Mouse (Mus musculus): Measurements from ENCODE around the gene Sirt7. TPM values are rescaled to one million over a fixed set of nuclear protein-coding genes. Genes with fewer than 3 reads are reported as not detected.
A peak's percentile ranks its signal among the peaks of the same experiment; 100 is the strongest.

The Sirt7 gene
- total and polyA plus RNA-seq, 3 experiments: 7.0 to 23.7 (median 7.4) TPM

DNA sequence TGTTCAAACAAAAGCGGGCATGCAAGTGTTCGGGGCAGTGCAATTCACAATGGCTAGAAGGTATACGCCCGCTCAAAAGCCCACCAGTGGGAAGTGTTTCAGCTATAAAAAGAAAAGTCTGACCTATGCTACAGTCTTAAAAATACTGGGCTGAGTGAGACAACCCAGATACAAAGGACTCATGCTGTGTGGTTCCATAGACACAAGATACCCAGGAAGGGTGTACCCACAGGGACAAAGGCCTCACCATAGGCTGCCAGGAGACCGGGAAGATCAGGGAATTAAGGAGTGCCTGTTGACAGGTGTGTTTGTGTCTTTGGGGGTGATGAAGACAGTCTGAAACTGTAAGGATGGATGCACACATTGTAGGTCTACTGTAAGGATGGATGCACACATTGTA lies 38.7 kb upstream of the Sirt7 start:
- no peak for TF ChIP-seq POLR2A (IDR thresholded peaks at IDR 0.05; ENCODE audit: insufficient read depth, low read depth, low read length)
- intact Hi-C loops (cut with DNase I): no loop called here
- Histone ChIP-seq H3K27me3 (ENCODE audit: control insufficient read depth, insufficient read depth, low read length) (peaks cover 23% of the 10 kb centered on the region), H3K9ac (ENCODE audit: low read depth, low read length) (no peak overlapping the region), H3K36me3 (ENCODE audit: control insufficient read depth, insufficient read depth, low read length) (no peaks in the 10 kb centered on the region), H3K79me2 (replicated peaks; ENCODE audit: control insufficient read depth, insufficient read depth, low read length) (no peaks in the 10 kb centered on the region), H3K4me3 (no peak overlapping the region), H3K4me1 (ENCODE audit: control insufficient read depth, insufficient read depth, low read length) (peaks cover 3% of the 10 kb centered on the region; the same call in 1 of the 2 replicates), H3K27ac (no peak overlapping the region)
- 95% methylated on average over 5 of the region's 5 CpGs for WGBS
- no peak for DNase-seq

DNA sequence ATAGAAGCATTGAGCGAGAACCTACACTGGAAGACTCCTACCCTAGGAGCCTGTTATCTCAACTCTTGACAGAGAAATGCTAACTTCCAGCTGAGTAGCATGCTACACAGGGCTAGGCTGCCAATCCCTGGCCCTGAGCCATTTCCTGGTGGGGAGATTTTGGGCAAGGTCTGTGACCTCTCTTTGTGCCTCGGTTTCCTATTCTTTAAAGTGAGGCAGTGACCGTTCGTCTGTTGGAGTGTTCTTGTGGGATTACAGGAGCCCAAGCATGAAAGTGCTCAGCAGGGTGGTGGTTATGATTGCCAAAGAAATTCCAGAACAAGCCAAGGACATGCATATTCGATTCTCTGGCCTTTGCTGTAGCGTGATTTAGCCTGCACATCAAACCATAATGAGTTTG lies 37.7 kb upstream of the Sirt7 start:
- Histone ChIP-seq H3K27ac (no peak overlapping the region), H3K27me3 (ENCODE audit: control insufficient read depth, insufficient read depth, low read length) (peaks cover 23% of the 10 kb centered on the region)
- TF ChIP-seq CTCF (IDR thresholded peaks at IDR 0.05): no peak
- no peak for TF ChIP-seq POLR2A (IDR thresholded peaks at IDR 0.05; ENCODE audit: insufficient read depth, low read depth, low read length)
- no peak for TF ChIP-seq EP300 (IDR thresholded peaks at IDR 0.05; ENCODE audit: insufficient read depth, low read depth, low read length)

DNA sequence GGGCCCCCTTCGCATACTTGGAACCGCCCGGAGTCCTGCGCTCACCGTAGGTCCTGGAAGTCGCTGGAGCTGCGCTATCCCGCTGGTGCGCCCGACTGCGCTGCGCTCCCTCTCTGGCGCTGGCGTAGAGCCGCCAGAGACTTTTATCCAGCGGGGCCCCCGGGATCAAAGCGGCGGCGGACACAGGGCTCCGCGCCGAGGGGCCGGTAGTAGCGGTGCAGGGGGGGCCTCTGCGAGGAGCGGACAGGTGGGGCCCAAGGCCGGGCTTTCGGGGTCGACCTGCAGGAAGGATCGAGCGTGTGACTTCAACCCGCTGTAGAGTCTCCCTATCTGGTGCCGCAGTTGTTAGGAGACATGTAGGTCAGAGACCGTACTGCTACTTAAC lies 36.0 kb upstream of the Sirt7 start, which contains the start of gene Notum:
Gene Notum (minus strand): TSS at position 100 of the 385 bp plus-strand sequence.
- Histone ChIP-seq H3K9ac (ENCODE audit: low read depth, low read length) (peak within 1 kb of the TSS; percentile 33), H3K36me3 (ENCODE audit: control insufficient read depth, insufficient read depth, low read length) (no peaks in the 10 kb centered on the region), H3K4me3 (peak within 1 kb of the TSS; percentile 42), H3K27ac (no peak within 1 kb of the TSS), H3K4me1 (ENCODE audit: control insufficient read depth, insufficient read depth, low read length) (peaks cover 1% of the 10 kb centered on the region; the same call in 1 of the 2 replicates), H3K79me2 (replicated peaks; ENCODE audit: control insufficient read depth, insufficient read depth, low read length) (no peaks in the 10 kb centered on the region), H3K27me3 (ENCODE audit: control insufficient read depth, insufficient read depth, low read length) (peaks cover 23% of the 10 kb centered on the region)
- intact Hi-C loops (cut with DNase I): no loop called here
- 2% methylated on average over 35 of the region's 35 CpGs for WGBS
- TF ChIP-seq CTCF (IDR thresholded peaks at IDR 0.05) (no peak), POLR2A (IDR thresholded peaks at IDR 0.05; ENCODE audit: insufficient read depth, low read depth, low read length) (no peak), EP300 (IDR thresholded peaks at IDR 0.05; ENCODE audit: insufficient read depth, low read depth, low read length) (no peak)
- DNase-seq: no peak

More for the DNA sequence above, 37.7 kb upstream of the Sirt7 start:
- Histone ChIP-seq H3K4me3 (no peak overlapping the region), H3K79me2 (replicated peaks; ENCODE audit: control insufficient read depth, insufficient read depth, low read length) (no peaks in the 10 kb centered on the region), H3K36me3 (ENCODE audit: control insufficient read depth, insufficient read depth, low read length) (no peaks in the 10 kb centered on the region), H3K4me1 (ENCODE audit: control insufficient read depth, insufficient read depth, low read length) (peaks cover 3% of the 10 kb centered on the region; the same call in 1 of the 2 replicates), H3K9ac (ENCODE audit: low read depth, low read length) (no peak overlapping the region)
- no peak for DNase-seq
- intact Hi-C loops (cut with DNase I): no loop called here
- WGBS: 49% methylated on average over 6 of the region's 6 CpGs

DNA sequence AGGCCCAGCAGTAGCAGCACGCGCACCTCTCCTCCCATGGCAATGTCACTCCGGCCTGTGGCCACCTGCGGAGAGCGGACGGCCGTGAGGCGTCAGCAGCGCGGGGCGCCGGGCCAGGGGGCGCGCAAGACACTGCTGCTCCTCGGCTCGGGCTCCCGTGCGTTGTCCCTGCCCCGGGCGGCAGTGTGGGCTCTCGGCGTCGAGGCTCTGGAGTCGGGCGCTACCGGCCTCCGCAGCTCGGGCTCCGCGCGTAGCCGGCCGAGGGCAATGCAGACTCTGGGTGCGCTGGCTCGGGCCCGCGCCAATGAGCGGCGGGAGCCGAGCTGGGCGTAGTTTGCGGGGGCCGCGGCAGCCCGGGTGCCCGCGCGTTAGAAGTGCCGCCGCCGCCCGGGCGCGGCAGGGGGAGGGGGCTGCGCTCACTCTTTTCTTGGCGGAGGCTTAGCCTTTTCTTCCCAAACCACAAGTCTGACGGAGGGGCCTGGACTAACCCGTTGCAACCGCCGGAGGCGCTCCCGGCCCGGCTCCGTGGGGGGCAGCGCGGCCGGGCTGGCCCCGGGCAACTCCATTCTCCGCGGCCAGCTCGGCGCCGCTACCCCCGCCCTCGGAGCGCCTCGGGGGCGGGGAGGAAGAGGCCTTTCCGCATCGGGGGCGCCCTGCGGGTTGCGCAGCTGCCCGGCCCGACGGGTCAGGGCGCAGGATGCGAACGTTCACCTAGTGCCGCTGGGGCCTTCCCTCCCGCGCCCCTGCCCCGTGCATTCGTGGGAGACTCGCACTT lies 35.4 kb upstream of the Sirt7 start:
- Histone ChIP-seq H3K79me2 (replicated peaks; ENCODE audit: control insufficient read depth, insufficient read depth, low read length) (no peaks in the 10 kb centered on the region), H3K9ac (ENCODE audit: low read depth, low read length) (peak overlapping the region; percentile 33), H3K27ac (no peak overlapping the region), H3K4me3 (peak overlapping the region; percentile 42), H3K36me3 (ENCODE audit: control insufficient read depth, insufficient read depth, low read length) (no peaks in the 10 kb centered on the region), H3K4me1 (ENCODE audit: control insufficient read depth, insufficient read depth, low read length) (peaks cover 1% of the 10 kb centered on the region; the same call in 1 of the 2 replicates), H3K27me3 (ENCODE audit: control insufficient read depth, insufficient read depth, low read length) (peaks cover 23% of the 10 kb centered on the region)
- 2% methylated on average over 93 of the region's 95 CpGs for WGBS
- intact Hi-C loops (cut with DNase I): no loop called here
- DNase-seq: peak; percentile 35 to 48
- TF ChIP-seq EP300 (IDR thresholded peaks at IDR 0.05; ENCODE audit: insufficient read depth, low read depth, low read length): no peak
- no peak for TF ChIP-seq POLR2A (IDR thresholded peaks at IDR 0.05; ENCODE audit: insufficient read depth, low read depth, low read length)
- TF ChIP-seq CTCF (IDR thresholded peaks at IDR 0.05): peak; percentile 59

DNA sequence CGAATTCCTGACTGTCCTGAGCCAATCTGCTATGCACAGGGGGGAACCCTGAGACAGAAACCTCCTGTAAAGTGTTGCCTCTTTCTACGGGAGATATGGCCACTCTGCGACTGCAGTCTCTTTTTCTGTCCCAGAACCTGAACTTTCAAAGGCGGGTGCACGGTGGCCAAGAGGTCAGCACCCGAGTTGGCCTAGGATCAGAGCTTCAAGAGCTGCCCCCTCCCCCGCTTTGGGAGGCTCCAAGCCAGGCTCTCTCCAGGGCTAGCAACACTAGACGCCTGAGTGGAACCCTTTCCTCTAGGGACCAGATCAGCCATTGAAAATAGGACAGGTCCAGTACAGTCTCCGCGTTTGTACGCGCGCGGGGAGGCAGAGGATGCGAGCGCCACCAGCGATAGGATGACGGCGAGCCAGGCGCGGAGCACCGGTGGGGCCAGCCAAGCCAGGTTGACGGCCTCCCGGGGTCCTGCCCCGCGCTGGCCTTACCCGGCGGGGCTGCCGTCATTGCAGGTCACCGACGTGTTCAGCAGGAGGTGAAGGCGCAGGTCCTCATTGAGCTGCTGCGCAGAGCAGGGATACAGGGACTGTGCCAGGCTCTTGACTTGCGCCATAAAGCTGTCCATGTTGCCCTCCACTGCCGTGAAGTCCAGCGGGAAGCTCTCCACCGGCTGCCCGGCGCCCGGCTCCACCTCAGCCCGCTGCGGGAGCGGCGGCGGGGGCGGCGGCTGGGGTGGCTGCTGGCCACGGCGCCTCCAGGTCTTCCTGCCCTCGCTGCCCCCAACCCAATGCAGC lies 34.7 kb upstream of the Sirt7 start:
- Histone ChIP-seq H3K27ac (no peak overlapping the region), H3K36me3 (ENCODE audit: control insufficient read depth, insufficient read depth, low read length) (no peaks in the 10 kb centered on the region), H3K4me1 (ENCODE audit: control insufficient read depth, insufficient read depth, low read length) (peaks cover 1% of the 10 kb centered on the region; the same call in 1 of the 2 replicates), H3K4me3 (peak overlapping the region; percentile 42), H3K9ac (ENCODE audit: low read depth, low read length) (peak overlapping the region; percentile 10; the same call in 1 of the 2 replicates), H3K27me3 (ENCODE audit: control insufficient read depth, insufficient read depth, low read length) (peaks cover 23% of the 10 kb centered on the region), H3K79me2 (replicated peaks; ENCODE audit: control insufficient read depth, insufficient read depth, low read length) (no peaks in the 10 kb centered on the region)
- 4% methylated on average over 49 of the region's 50 CpGs for WGBS
- peak in 1 of 2 experiments; percentile 35 for DNase-seq
- intact Hi-C loops (cut with DNase I): loop anchor here (1.0 to 2.0 kb wide), 3 partner anchors 19 to 117 kb away; no protein-coding TSS in a partner anchor
- TF ChIP-seq CTCF (IDR thresholded peaks at IDR 0.05) (no peak), EP300 (IDR thresholded peaks at IDR 0.05; ENCODE audit: insufficient read depth, low read depth, low read length) (no peak), POLR2A (IDR thresholded peaks at IDR 0.05; ENCODE audit: insufficient read depth, low read depth, low read length) (no peak)

All from heart, adult 2 months (tissue).